Mouse (Mus musculus) layer of hippocampus, adult 6 months (tissue): ENCODE data around the gene Zfp706. TPM values are rescaled to one million over a fixed set of nuclear protein-coding genes. Genes with fewer than 3 reads are reported as not detected.

ENCODE experiments used
- long read RNA-seq, 2 experiments: library from polyadenylated mRNA; unstranded; transcript quantifications; one replicate each; pipeline ENCODE4 v2.0.0; 2019 to 2020
- polyA plus RNA-seq: library from polyadenylated mRNA; unstranded; fragments of <200 nt; fragmentation: Nextera tagmentation; gene quantifications from 2 replicates; pipeline ENCODE4 v1.2.3, GENCODE M21; 2021

Gene Zfp706
- 262 and 283 TPM in 2 replicates for polyA plus RNA-seq
- long read RNA-seq, experiment 1, full-length matches to known transcripts = 762 of 827 reads
- long read RNA-seq, experiment 1, partial matches to known transcripts = 11 of 827 reads
- long read RNA-seq, experiment 1, other reads (novel, unspliced or antisense) = 54 of 827 reads
- long read RNA-seq, experiment 2, full-length matches to known transcripts = 2,383 of 2,418 reads
- long read RNA-seq, experiment 2, partial matches to known transcripts = 6 of 2,418 reads
- long read RNA-seq, experiment 2, other reads (novel, unspliced or antisense) = 29 of 2,418 reads

DNA sequence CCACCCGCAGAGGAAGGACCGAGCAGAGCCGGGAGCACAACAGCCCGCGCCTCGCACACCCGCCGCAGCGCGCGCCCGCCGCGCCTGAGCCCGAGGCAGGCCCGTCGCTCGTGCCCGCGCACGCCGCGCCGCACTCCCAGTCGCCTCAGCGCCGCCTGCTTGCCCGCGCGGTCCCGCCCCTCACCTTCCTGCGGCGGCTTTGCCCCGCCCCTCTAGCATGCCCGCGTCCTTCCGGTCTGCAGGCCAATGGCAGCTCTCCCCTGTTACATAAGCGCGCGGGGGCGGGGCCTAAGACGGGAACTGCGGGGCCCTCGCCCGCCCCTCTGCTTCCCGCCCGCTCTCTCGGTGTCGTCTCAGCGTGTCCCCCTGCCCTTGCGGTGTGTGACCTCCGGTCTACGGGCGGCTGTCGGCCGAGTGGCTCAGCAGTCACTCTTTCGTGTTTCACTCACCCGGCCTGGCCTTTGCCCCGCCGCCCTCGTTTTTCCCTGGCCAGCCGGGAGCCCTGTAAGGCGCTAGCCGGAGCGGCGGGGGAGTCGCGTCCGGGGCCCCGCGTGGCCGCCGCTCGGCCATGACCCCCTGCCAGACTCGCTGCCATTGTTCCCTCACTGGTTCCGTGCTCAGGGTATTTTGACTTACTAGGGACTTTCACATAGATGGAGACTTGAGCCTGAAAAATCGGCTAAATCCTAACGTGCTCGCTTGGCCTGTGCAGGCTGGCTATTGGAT, at the start of gene Zfp706:
Zfp706 (minus strand) TSS at position 541 of the 726 bp plus-strand sequence.

